Mouse (Mus musculus) monocyte, adult 5-6 weeks (primary cell): ENCODE results near the gene Vim. TPM values are rescaled to one million over a fixed set of nuclear protein-coding genes. Genes with fewer than 3 reads are reported as not detected.
"Not testable (repeated sequence)": the region's sequence is repeated elsewhere in the genome, so short reads cannot be mapped to it uniquely, and the experiment has no call there.

Experiments used
- ATAC-seq: fragments of 153-309, 156-312 bp; replicated peaks from 2 replicates; pipeline ENCODE4 v1.8.0; 2017; ENCODE audit warnings: mild to moderate bottlenecking; ENCODE audit not compliant: low TSS enrichment, insufficient number of reproducible peaks, severe bottlenecking, poor library complexity, low FRiP score
- total RNA-seq: library from RNA; stranded (forward); fragments of 200-1000, 200-491, 200-594 nt; gene quantifications from 3 replicates; pipeline ENCODE4 v1.2.3, GENCODE M21; 2017

Gene Vim
- total RNA-seq, 1 experiment from 2014 or later = 1,097 TPM

- ATAC-seq = no peak
Measured at GRCm38 (mm10) chr2:13559303-13559702, 14.4 kb upstream of the Vim start.

DNA sequence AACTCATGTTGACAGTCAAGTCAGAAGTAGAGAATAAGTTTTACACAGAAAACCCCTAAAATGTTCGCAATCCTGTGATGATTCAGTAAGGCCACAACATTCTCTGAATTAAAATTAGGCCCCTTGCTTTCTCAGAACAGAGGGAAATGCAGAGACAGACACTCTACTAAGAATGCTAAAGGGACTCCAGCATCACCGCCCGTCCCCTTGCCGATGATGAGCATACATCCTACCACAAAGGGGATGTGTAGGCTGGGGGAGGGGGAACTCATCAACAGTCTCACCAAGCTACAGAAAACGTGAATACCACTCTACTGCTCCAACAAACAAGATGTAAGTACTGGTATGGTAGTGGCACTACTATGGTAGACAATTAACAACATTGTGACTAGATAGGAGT lies 14.0 kb upstream of the Vim start:
- ATAC-seq = no peak

DNA sequence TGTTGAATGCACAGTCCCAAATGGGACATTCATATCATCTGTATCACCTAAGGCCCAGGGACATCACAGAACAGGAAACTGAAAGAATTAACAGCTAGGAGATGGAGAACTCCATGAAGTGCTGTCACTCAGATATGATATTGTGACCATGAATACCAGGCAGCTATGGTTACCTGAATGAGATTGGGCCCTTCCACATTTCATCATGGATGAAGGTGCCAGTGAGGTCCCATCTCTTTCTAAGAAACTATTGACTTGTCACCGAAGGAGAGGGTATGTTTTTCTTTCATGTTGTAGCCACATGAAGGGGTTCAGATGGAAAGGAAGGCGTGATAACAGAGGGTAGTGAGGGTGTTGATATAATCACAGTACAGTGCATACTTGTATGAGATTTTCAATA lies 13.3 kb upstream of the Vim start:
- ATAC-seq = no peak

GRCm38 (mm10) chr2:13570122-13570521 lies 3.6 kb upstream of the Vim start:
- ATAC-seq = no peak

GRCm38 (mm10) chr2:13572101-13572553 lies 1.6 kb upstream of the Vim start:
- ATAC-seq = no peak

GRCm38 (mm10) chr2:13572647-13573407 lies 900 bp upstream of the Vim start:
- no peak for ATAC-seq

- ATAC-seq = peak; percentile 44
Measured at GRCm38 (mm10) chr2:13574066-13574800, 506 bp downstream of the Vim start.

DNA sequence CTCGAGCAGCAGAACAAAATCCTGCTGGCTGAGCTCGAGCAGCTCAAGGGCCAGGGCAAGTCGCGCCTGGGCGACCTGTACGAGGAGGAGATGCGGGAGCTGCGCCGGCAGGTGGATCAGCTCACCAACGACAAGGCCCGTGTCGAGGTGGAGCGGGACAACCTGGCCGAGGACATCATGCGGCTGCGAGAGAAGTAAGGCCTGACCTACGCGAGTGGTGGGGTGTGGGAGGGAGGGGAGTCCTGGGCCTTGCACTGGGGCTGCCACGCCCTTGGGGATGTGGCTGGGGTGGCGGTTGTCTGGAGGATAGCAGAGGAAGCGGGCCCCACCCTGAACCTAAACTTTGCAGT lies 1.0 kb downstream of the Vim start:
- peak; percentile 61 for ATAC-seq

DNA sequence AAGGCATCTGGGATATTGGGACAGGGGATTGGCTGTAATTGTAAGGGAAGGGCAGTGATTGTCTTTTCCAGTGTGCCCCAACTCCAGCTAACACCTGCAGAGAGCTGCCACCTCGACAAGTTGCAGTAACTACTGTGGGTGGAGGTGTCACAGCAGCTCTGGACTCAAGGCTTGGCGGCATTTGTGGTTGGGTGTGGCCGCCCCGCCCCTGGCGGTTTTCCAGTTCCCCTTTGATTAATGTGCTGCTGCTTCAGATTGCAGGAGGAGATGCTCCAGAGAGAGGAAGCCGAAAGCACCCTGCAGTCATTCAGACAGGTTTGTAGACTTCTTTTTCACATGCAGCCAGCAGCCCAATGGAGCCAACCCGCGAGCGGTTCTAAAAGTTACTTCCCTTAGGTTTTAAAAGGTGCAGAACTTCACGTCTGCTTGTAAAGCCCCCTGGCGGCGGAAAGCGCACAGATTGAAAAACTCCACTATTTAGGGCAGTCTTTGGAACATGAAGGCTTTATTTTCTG lies 1.6 kb downstream of the Vim start:
- ATAC-seq = peak; percentile 49

GRCm38 (mm10) chr2:13575926-13576325 lies 2.2 kb downstream of the Vim start:
- no peak for ATAC-seq

GRCm38 (mm10) chr2:13577399-13577798 lies 3.7 kb downstream of the Vim start:
- no peak for ATAC-seq

GRCm38 (mm10) chr2:13578473-13579152 lies 4.9 kb downstream of the Vim start:
- ATAC-seq = no peak

DNA sequence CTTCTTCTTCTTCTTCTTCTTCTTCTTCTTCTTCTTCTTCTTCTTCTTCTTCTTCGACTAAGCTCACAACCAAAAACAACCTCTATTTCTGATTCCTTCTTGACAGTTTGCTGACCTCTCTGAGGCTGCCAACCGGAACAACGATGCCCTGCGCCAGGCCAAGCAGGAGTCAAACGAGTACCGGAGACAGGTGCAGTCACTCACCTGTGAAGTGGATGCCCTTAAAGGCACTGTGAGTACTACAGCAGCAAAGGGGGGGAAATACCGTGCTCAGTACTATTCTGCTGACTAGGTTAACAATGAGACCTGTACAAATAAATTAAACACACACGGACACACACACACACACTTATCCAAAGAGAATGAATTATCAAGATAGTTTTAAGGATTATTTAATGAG lies 5.6 kb downstream of the Vim start:
- no peak for ATAC-seq

DNA sequence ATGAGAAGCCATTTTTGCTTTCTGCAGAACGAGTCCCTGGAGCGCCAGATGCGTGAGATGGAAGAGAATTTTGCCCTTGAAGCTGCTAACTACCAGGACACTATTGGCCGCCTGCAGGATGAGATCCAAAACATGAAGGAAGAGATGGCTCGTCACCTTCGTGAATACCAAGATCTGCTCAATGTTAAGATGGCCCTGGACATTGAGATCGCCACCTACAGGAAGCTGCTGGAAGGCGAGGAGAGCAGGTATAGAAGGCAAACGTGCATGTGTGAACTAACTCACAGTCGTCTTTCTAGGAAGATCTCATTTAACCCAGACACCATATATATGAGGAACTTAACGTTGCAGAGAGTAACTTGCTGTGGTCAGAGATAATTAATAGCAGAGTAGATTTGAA lies 6.3 kb downstream of the Vim start:
- ATAC-seq = no peak

DNA sequence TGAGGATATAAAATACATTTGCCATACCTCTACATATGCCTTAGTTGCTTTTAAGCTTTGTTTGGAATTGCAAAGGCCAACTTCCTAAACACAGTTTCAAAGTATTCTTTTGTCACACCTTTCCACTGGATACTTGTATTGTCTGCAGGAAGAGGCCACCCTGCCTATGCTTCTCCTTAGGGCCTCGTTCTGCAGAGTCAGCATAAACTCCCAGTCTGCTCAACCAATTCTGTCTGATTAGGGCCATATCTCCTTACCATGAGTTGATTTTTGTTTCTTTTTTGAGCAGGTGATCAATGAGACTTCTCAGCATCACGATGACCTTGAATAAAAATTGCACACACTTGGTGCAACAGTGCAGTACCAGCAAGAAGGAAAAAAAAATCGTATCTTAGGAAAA lies 8.5 kb downstream of the Vim start:
- no peak for ATAC-seq

- ATAC-seq = not testable (repeated sequence)
Measured at GRCm38 (mm10) chr2:13583746-13584145, 10.0 kb downstream of the Vim start.

GRCm38 (mm10) chr2:13593328-13593727 lies 19.6 kb downstream of the Vim start:
- no peak for ATAC-seq

DNA sequence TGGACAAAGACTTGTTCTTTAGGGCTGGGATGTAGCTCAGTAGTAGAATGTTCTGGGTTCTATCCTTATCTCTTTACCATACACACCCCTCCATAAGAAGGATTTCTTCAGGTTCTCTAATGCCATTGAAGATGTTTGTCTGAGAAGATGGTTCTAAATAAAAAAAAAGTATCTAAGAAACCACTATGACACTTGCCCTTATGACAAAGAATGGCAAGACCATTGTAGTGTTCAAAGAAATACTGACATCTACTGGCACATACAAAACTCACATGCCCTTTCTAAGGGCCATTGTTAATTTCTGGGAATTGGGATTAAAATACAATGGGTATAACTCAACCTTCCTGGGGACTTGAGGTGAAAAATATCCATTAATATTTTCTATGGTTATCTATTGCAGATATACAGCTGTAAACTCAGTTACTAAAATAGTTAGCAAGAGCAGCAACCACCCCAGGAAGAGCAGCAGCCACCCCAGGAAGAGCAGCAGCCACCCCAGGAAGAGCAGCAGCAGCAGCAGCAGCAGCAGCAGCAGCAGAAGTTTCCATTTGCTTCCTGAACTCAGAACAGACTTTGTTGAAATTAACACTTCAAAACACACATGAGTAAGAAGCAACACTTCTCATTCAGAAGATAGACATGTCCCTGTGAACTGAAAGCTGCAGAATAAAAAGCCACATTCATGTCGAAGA lies 23.4 kb downstream of the Vim start:
- ATAC-seq = peak; percentile 59; the same call in 1 of the 2 replicates

DNA sequence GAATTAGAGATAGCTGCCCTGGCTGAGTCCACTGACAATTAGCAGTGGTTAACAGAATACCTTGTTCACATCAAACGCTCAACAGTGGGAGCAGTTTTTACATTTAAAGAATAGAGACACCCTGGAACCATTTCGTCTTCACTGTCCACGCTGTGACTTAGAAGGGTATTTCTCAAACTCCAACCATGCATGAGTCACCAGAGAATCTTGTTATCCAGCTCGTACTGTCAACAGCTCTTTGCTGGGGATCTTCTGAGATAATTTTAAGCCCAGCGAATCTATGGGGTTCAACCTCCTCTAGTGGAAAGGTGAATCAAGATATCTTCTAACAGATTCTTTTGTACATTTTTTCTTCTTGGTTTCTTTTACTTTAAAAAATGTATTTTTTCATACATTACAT lies 24.4 kb downstream of the Vim start:
- no peak for ATAC-seq
